ENCODE assay signal across 1 mouse cellular context in the genomic region with DNA sequence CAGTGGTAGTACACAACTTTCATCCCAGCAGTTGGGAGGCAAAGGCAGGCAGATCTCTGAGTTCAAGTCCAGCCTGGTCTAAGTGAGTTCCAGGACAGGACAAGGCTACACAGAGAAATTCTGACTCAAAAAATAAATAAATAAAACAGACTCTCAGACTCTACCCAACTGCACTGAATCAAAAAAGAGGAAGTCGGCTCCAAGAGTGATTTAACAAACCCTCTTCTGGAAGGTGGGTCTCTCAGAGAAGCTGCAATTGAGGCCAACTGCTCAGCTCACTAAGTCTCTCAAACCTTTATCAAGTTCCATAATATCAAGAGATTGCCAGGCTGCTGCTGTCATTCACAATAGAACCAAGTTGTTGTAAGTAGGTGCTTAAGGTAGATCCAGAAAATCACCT.
TF ChIP-seq lines count a peak whose summit lies in the region.

No protein-coding gene starts in this region.

TF ChIP-seq in CH12.LX, 34 proteins besides CTCF, POLR2A, EP300 and RAD21 (continued from another document):
- TF ChIP-seq TBP (conservative IDR thresholded peaks at IDR 0.05; ENCODE audit: low read depth, low read length): no peak
- no peak for TF ChIP-seq POLR2AphosphoS2 (IDR thresholded peaks at IDR 0.05; ENCODE audit: low read depth, low read length)
- no peak for TF ChIP-seq KAT2A (IDR thresholded peaks at IDR 0.05; ENCODE audit: insufficient replicate concordance, low read length)
- TF ChIP-seq RCOR1 (conservative IDR thresholded peaks at IDR 0.05; ENCODE audit: low read depth, low read length): no peak
- no peak for TF ChIP-seq NRF1 (IDR thresholded peaks at IDR 0.05; ENCODE audit: low read depth, low read length)
- TF ChIP-seq MAX (IDR thresholded peaks at IDR 0.05; ENCODE audit: low read length): no peak
